Mouse (Mus musculus): Measurements from ENCODE around the gene Gm8298. TPM values are rescaled to one million over a fixed set of nuclear protein-coding genes. Genes with fewer than 3 reads are reported as not detected.
"Not testable (repeated sequence)": the region's sequence is repeated elsewhere in the genome, so short reads cannot be mapped to it uniquely, and the experiment has no call there.

Gene Gm8298
- not detected in 2 replicates for polyA plus RNA-seq (2012; ENCODE audit: insufficient read depth, insufficient read length, low replicate concordance, missing spikeins)

DNA sequence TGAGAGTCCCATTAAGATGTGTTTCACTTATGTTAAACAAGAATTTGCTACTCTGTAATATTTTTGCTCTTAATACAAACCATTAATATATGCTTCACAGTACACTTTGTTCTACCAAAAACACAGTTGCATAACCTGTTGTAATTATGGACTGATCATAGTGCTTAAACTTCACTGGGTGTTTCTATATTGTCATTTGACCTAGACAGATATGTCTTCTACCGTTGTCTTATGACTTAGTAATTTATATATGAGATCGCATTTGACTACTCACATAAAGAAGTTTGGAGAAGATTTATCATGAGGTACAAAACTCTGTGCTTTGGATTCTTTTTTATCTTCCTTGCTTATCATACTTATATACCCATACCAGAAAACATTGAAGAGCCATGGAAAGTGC lies at the start of gene Gm8298:
Gene Gm8298, plus strand, starts transcription at position 301 of the 400 bp plus-strand sequence.
- Histone ChIP-seq H3K4me3 (ENCODE audit: insufficient read depth, low read depth, low read length) (no peak within 1 kb of the TSS), H3K27ac (ENCODE audit: insufficient read depth, low read depth, low read length) (no peak within 1 kb of the TSS), H3K4me1 (ENCODE audit: control insufficient read depth, insufficient read depth, low read length) (no peaks in the 10 kb centered on the region)
- TF ChIP-seq CTCF (IDR thresholded peaks at IDR 0.05; ENCODE audit: insufficient read depth, low read depth, low read length) (no peak), POLR2A (IDR thresholded peaks at IDR 0.05; ENCODE audit: insufficient read depth, low read depth, low read length) (no peak)
- 89% methylated on average over 2 of the region's 2 CpGs for WGBS

DNA sequence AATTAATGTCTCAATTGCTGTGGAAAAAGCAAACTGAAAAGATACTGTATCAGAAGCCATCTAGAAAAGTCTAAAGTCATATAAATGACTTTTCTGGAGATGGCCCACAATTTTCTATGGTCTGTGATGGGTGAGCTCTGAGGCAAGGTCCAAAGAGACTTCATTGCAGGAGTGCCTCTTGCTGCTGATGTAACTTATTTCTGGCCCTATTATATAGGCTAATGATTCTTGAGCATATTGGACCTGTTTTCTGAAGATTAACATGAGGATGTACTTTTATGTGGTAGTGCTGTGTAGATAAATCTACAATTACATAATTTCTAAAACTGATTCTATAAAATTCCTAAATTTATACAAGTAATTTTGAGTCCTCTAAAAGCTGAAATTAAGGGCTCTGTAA lies 47.7 kb upstream of the Gm8298 start:
- TF ChIP-seq CTCF (IDR thresholded peaks at IDR 0.05; ENCODE audit: insufficient read depth, low read depth, low read length), result no peak
- TF ChIP-seq POLR2A (IDR thresholded peaks at IDR 0.05; ENCODE audit: insufficient read depth, low read depth, low read length), result no peak
- Histone ChIP-seq H3K4me3 (ENCODE audit: insufficient read depth, low read depth, low read length) (no peak overlapping the region), H3K27ac (ENCODE audit: insufficient read depth, low read depth, low read length) (no peak overlapping the region), H3K4me1 (ENCODE audit: control insufficient read depth, insufficient read depth, low read length) (no peaks in the 10 kb centered on the region)

DNA sequence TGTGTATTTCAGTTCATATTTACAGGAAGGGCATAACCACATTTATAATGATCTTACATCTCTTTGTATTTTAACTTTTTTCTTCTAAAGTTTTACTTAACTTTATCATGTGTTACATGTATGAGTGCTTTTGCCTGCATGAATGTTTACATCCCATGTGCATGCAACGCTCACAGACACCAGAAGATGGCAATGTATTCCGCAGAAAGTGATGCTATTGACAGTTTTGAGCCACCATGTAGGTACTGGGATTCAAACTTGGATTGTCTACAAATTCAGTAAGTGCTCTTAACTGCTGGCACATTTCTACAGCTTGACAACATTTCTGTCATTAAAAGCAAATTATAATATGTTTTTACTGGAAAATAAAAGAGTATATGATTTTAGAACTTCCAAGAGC lies 9.9 kb downstream of the Gm8298 start:
- Histone ChIP-seq H3K4me3 (ENCODE audit: insufficient read depth, low read depth, low read length) (no peak overlapping the region), H3K4me1 (ENCODE audit: control insufficient read depth, insufficient read depth, low read length) (no peaks in the 10 kb centered on the region), H3K27ac (ENCODE audit: insufficient read depth, low read depth, low read length) (no peak overlapping the region)
- TF ChIP-seq POLR2A (IDR thresholded peaks at IDR 0.05; ENCODE audit: insufficient read depth, low read depth, low read length), result no peak
- no peak for TF ChIP-seq CTCF (IDR thresholded peaks at IDR 0.05; ENCODE audit: insufficient read depth, low read depth, low read length)
- WGBS, result 28% methylated on average over 2 of the region's 2 CpGs

DNA sequence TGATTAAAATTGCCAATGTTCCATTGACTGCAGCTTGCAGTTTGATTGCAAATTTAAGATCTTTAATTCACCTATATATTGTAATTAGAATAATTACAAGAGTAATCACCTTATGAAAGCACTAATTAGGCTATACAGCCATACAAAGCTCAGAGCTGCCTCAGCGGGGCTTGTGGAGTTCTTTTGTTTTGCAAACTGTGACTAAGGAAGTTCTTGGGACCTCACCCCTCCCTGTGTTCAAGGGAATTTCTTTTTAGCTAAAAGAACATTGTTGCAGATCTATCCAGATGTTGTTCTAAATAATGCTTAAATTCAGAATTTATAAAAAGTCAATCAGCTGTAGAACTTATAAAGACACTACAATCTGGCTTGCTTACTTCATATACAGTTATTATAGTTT lies 16.8 kb downstream of the Gm8298 start:
- H3K27ac ChIP-seq (ENCODE audit: insufficient read depth, low read depth, low read length); H3K4me3 ChIP-seq (ENCODE audit: insufficient read depth, low read depth, low read length); H3K4me1 ChIP-seq (ENCODE audit: control insufficient read depth, insufficient read depth, low read length): not testable (repeated sequence)
- 19% methylated on average over 1 of the region's 1 CpGs for WGBS

DNA sequence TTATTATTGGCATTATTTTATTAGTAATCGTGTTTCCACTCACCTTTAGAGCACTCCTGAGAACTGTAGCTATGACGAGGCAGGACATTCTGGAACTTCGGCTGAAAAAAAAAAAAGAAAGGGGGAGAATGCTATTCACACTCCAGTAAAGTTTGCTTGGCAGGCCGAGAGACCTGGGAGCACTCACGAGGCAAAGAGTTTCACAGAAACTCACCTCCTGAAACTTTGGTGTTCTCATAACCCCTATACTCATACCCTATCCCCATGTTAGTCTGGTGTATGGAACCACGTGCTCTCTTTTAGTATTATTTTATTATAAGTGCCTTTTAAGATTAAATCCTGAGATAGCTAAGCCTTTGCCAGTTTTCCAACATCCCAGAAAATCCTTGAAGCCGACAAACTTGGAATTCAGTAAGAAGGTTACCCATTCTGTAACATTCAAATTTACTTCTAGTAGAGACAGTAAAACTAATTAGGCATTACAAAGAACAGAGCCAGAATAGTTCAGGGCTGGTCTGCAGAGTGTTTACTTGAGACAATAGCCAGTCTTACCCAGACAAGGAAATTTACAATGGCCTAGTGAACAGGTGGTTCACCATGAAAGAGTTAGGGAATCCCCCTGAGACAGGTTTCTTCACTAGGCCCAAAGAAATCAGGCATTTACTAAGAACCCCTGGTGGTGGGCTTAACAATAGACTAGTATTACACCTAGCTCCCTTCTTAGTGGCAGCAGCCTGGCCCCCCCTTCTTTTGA lies 19.1 kb downstream of the Gm8298 start:
- H3K27ac ChIP-seq (ENCODE audit: insufficient read depth, low read depth, low read length); H3K4me1 ChIP-seq (ENCODE audit: control insufficient read depth, insufficient read depth, low read length); H3K4me3 ChIP-seq (ENCODE audit: insufficient read depth, low read depth, low read length): not testable (repeated sequence)
- 74% methylated on average over 7 of the region's 7 CpGs for WGBS

DNA sequence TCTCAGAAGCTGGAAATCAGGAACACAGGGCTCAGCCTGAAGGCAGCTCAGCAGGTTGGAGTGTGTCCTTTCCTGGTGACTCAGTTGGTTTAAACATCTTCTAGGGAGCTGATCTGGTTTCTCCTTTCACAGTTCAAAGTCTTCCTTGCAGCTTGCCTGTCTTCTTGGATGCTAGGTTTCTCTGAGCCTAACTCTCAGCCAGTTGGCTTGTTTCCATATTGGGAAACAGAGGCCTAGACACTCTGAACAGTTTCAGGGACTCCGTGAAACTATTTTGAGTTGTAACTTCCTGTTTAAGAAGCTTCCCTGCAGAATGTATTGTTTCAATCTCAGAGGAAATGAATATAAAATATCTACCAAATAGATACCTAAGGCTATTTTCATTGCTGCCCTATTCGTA lies 32.4 kb downstream of the Gm8298 start:
- H3K27ac ChIP-seq (ENCODE audit: insufficient read depth, low read depth, low read length), result no peak overlapping the region
- no peak overlapping the region for H3K4me3 ChIP-seq (ENCODE audit: insufficient read depth, low read depth, low read length)
- no peak for TF ChIP-seq POLR2A (IDR thresholded peaks at IDR 0.05; ENCODE audit: insufficient read depth, low read depth, low read length)
- H3K4me1 ChIP-seq (ENCODE audit: control insufficient read depth, insufficient read depth, low read length), result no peaks in the 10 kb centered on the region
- WGBS, result 85% methylated on average over 2 of the region's 2 CpGs

DNA sequence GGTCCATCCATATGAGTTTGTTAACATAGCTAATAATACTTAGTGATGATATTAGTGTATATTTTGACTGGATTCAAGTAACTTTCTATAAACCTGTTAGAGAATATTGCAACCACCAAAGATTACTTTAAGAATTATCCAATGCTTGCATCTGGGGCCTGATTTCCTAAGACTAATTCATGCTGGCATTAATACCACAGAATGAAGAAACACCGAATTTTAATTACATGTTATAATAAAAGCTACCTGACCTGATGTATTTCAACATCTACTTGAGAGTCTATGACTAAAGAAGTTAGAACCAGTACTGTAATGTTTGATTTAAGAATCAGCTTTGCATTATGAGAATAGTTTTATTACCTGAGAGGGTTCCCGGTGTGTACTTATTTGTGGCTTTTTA lies 64.1 kb downstream of the Gm8298 start, which contains the start of gene C130079G13Rik:
Gene C130079G13Rik, plus strand, starts transcription at position 301 of the 400 bp plus-strand sequence.
- no peak within 1 kb of the TSS for H3K27ac ChIP-seq (ENCODE audit: insufficient read depth, low read depth, low read length)
- TF ChIP-seq CTCF (IDR thresholded peaks at IDR 0.05; ENCODE audit: insufficient read depth, low read depth, low read length) (no peak), POLR2A (IDR thresholded peaks at IDR 0.05; ENCODE audit: insufficient read depth, low read depth, low read length) (no peak)
- H3K4me3 ChIP-seq (ENCODE audit: insufficient read depth, low read depth, low read length), result no peak within 1 kb of the TSS
- 77% methylated on average over 2 of the region's 2 CpGs for WGBS
- no peaks in the 10 kb centered on the region for H3K4me1 ChIP-seq (ENCODE audit: control insufficient read depth, insufficient read depth, low read length)

Other genes with a start within 250 kb of the Gm8298 start
- gene Gm5538, start 131.3 kb upstream of the Gm8298 start, polyA plus RNA-seq (2012; ENCODE audit: insufficient read depth, insufficient read length, low replicate concordance, missing spikeins), result not detected in 2 replicates
- not detected in 2 replicates for gene C130079G13Rik, start 64.2 kb downstream of the Gm8298 start, polyA plus RNA-seq (2012; ENCODE audit: insufficient read depth, insufficient read length, low replicate concordance, missing spikeins)
- gene Aadacl2, start 145.7 kb downstream of the Gm8298 start, polyA plus RNA-seq (2012; ENCODE audit: insufficient read depth, insufficient read length, low replicate concordance, missing spikeins), result not detected in 2 replicates
- not detected in 2 replicates for gene Aadac, start 164.7 kb downstream of the Gm8298 start, polyA plus RNA-seq (2012; ENCODE audit: insufficient read depth, insufficient read length, low replicate concordance, missing spikeins)
- gene Sucnr1, start 220.8 kb downstream of the Gm8298 start, polyA plus RNA-seq (2012; ENCODE audit: insufficient read depth, insufficient read length, low replicate concordance, missing spikeins), result not detected in 2 replicates